Mouse (Mus musculus): Measurements from ENCODE around the gene Il15ra.

DNA sequence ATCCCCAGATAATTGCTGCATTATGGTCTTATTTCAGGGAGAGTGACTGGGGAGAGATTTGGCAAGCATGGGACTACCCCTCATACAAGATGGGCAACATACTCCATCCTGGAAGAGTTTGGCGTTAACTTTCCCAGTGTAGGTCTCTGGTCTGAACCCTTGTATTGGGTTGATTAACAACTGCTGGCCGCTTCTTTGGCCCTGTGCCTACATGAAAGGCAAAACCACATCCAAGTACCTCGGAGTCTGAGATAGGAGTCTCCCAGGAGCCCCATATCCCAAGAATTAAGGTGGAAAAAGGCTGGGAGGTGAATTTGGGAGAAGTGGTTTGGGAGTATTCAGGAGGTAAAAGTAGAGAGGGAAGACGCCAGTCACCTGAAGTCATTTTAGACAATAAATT lies 40.3 kb upstream of the Il15ra start:
- TF ChIP-seq CTCF (IDR thresholded peaks at IDR 0.05; ENCODE audit: low read depth), result no peak
- TF ChIP-seq EP300 (IDR thresholded peaks at IDR 0.05; ENCODE audit: low read depth), result no peak
